Mouse (Mus musculus) kidney, adult 2 months (tissue): ENCODE data around the gene Egflam. TPM values are rescaled to one million over a fixed set of nuclear protein-coding genes. Genes with fewer than 3 reads are reported as not detected.

Source experiments
- DNase-seq: peaks from one replicate; pipeline ENCODE4 v3.0.0; 2021
- H3K27ac ChIP-seq: fragments of 200-500 bp; 2 replicates; pipeline ENCODE4 v1.5.1; 2012; ENCODE audit warnings: low read depth, low read length, control low read depth, inconsistent platforms; ENCODE audit not compliant: insufficient read depth
- H3K27me3 ChIP-seq: fragments of 200-500 bp; replicated peaks from 2 replicates; pipeline ENCODE4 v1.6.1; 2012; ENCODE audit warnings: mild to moderate bottlenecking, moderate library complexity, low read length, inconsistent platforms; ENCODE audit not compliant: control insufficient read depth, insufficient read depth
- H3K36me3 ChIP-seq: fragments of 200-500 bp; 2 replicates; pipeline ENCODE4 v1.6.1; 2012; ENCODE audit warnings: mild to moderate bottlenecking, moderate library complexity, low read length, inconsistent platforms; ENCODE audit not compliant: control insufficient read depth, insufficient read depth
- H3K4me1 ChIP-seq: fragments of 200-500 bp; 2 replicates; pipeline ENCODE4 v1.6.1; 2011; ENCODE audit warnings: low read length; ENCODE audit not compliant: control insufficient read depth, insufficient read depth
- H3K4me3 ChIP-seq: fragments of 200-500 bp; 2 replicates; pipeline ENCODE4 v1.5.1; 2011; ENCODE audit warnings: mild to moderate bottlenecking, low read depth, low read length, control low read depth; ENCODE audit not compliant: insufficient read depth
- CTCF ChIP-seq: fragments of 200-500 bp; conservative IDR thresholded peaks from 2 replicates; pipeline ENCODE4 v1.5.1; 2011; ENCODE audit warnings: low read depth, mild to moderate bottlenecking, control low read depth, low read length, moderate library complexity, mixed read lengths; ENCODE audit not compliant: insufficient read depth, insufficient read length
- POLR2A ChIP-seq: fragments of 200-500 bp; IDR thresholded peaks from one replicate; pipeline ENCODE4 v1.6.1; 2011; ENCODE audit warnings: low read depth, low read length, control low read depth
- WGBS: fragments of 180-500 bp; shearing (Covaris S2); methylation state at CpG from one replicate; pipeline ENCODE4 v1.1.7; 2018; 5-methylcytosine and 5-hydroxymethylcytosine counted together
- polyA plus RNA-seq: library from polyadenylated mRNA; depleted of rRNA; stranded (reverse); fragments of >200 nt; gene quantifications from 2 replicates; pipeline ENCODE4 v1.2.3, GENCODE M21; 2012

Egflam gene
- polyA plus RNA-seq, 1 experiment: 6.8 TPM

GRCm38 (mm10) chr15:7292854-7293253 lies 105.3 kb downstream of the Egflam start:
- no peaks in the 10 kb centered on the region for H3K36me3 ChIP-seq
- H3K4me1 ChIP-seq: no peaks in the 10 kb centered on the region
- no peaks in the 10 kb centered on the region for H3K27me3 ChIP-seq
- no peak overlapping the region for H3K4me3 ChIP-seq
- H3K27ac ChIP-seq: no peak overlapping the region
- TF ChIP-seq POLR2A (no peak), CTCF (no peak)
- no peak for DNase-seq

- DNase-seq: no peak
- Histone ChIP-seq H3K27ac (no peak overlapping the region), H3K36me3 (no peaks in the 10 kb centered on the region), H3K27me3 (no peaks in the 10 kb centered on the region), H3K4me1 (no peaks in the 10 kb centered on the region), H3K4me3 (no peak overlapping the region)
- TF ChIP-seq CTCF (no peak), POLR2A (no peak)
- 80% methylated on average over 4 of the region's 4 CpGs for WGBS
These were observed 108.2 kb downstream of the Egflam start for GRCm38 (mm10) chr15:7290003-7290402.

GRCm38 (mm10) chr15:7289516-7289915 lies 108.7 kb downstream of the Egflam start:
- Histone ChIP-seq H3K27ac (no peak overlapping the region), H3K36me3 (no peaks in the 10 kb centered on the region), H3K4me3 (no peak overlapping the region), H3K27me3 (no peaks in the 10 kb centered on the region), H3K4me1 (no peaks in the 10 kb centered on the region)
- no peak for DNase-seq
- TF ChIP-seq CTCF (no peak), POLR2A (no peak)
- 78% methylated on average over 14 of the region's 14 CpGs for WGBS

GRCm38 (mm10) chr15:7288841-7289424 lies 109.3 kb downstream of the Egflam start:
- Histone ChIP-seq H3K4me3 (no peak overlapping the region), H3K27ac (no peak overlapping the region), H3K27me3 (no peaks in the 10 kb centered on the region), H3K36me3 (no peaks in the 10 kb centered on the region), H3K4me1 (no peaks in the 10 kb centered on the region)
- 50% methylated on average over 4 of the region's 4 CpGs for WGBS
- DNase-seq: no peak
- TF ChIP-seq CTCF: no peak
- TF ChIP-seq POLR2A: no peak

- H3K36me3 ChIP-seq: no peaks in the 10 kb centered on the region
- no peak for TF ChIP-seq CTCF
- no peak for TF ChIP-seq POLR2A
- 81% methylated on average over 3 of the region's 3 CpGs for WGBS
- no peak for DNase-seq
- H3K27ac ChIP-seq: no peak overlapping the region
- no peaks in the 10 kb centered on the region for H3K27me3 ChIP-seq
- no peaks in the 10 kb centered on the region for H3K4me1 ChIP-seq
- no peak overlapping the region for H3K4me3 ChIP-seq
These were observed 110.3 kb downstream of the Egflam start for GRCm38 (mm10) chr15:7287911-7288310.

- no peak overlapping the region for H3K27ac ChIP-seq
- H3K27me3 ChIP-seq: no peaks in the 10 kb centered on the region
- H3K36me3 ChIP-seq: no peaks in the 10 kb centered on the region
- H3K4me1 ChIP-seq: no peaks in the 10 kb centered on the region
- H3K4me3 ChIP-seq: no peak overlapping the region
- WGBS: 80% methylated on average over 6 of the region's 6 CpGs
- no peak for DNase-seq
- TF ChIP-seq POLR2A (no peak), CTCF (no peak)
These were observed 116.6 kb downstream of the Egflam start for GRCm38 (mm10) chr15:7281579-7281978.

GRCm38 (mm10) chr15:7263822-7264221 lies 134.4 kb downstream of the Egflam start:
- peak; percentile 87 for DNase-seq
- no peak overlapping the region for H3K27ac ChIP-seq
- 18% methylated on average over 3 of the region's 3 CpGs for WGBS
- H3K36me3 ChIP-seq: no peaks in the 10 kb centered on the region
- H3K4me3 ChIP-seq: no peak overlapping the region
- H3K4me1 ChIP-seq: no peaks in the 10 kb centered on the region
- H3K27me3 ChIP-seq: no peaks in the 10 kb centered on the region
- no peak for TF ChIP-seq POLR2A
- peak; percentile 98 for TF ChIP-seq CTCF
